Mouse (Mus musculus) lung, postnatal 0 days (tissue): ENCODE results near the gene Pomt1. TPM values are rescaled to one million over a fixed set of nuclear protein-coding genes. Genes with fewer than 3 reads are reported as not detected.

Experiments
- ATAC-seq: fragments of 200-750 bp; cut with Nextera tagmentation; 2 replicates; pipeline ENCODE4 v1.8.0; 2017; ENCODE audit warnings: moderate library complexity
- DNase-seq: peaks from one replicate; pipeline ENCODE4 v3.0.0-alpha.2; 2016; ENCODE audit warnings: low spot score
- H3K27ac ChIP-seq: fragments of 300-500 bp; sonication (generic); 2 replicates; pipeline ENCODE4 v1.5.1; 2014; ENCODE audit warnings: antibody characterized with exemption, mild to moderate bottlenecking, low read length, mixed read lengths
- H3K27me3 ChIP-seq: fragments of 300-500 bp; sonication (generic); replicated peaks from 2 replicates; pipeline ENCODE4 v1.6.1; 2014; ENCODE audit warnings: low read length, mixed read lengths; ENCODE audit not compliant: insufficient read depth
- H3K36me3 ChIP-seq: fragments of 300-500 bp; sonication (generic); 2 replicates; pipeline ENCODE4 v1.6.1; 2014; ENCODE audit warnings: low read length, mixed read lengths; ENCODE audit not compliant: insufficient read depth
- H3K4me1 ChIP-seq: fragments of 300-500 bp; sonication (generic); 2 replicates; pipeline ENCODE4 v1.6.1; 2014; ENCODE audit warnings: antibody characterized with exemption, low read depth, low read length, mixed read lengths; ENCODE audit not compliant: insufficient read depth
- H3K4me2 ChIP-seq: fragments of 300-500 bp; sonication (generic); replicated peaks from 2 replicates; pipeline ENCODE4 v1.6.1; 2014; ENCODE audit warnings: low read depth, mild to moderate bottlenecking, low read length, moderate library complexity, mixed read lengths
- H3K4me3 ChIP-seq: fragments of 300-500 bp; sonication (generic); 2 replicates; pipeline ENCODE4 v1.5.1; 2014; ENCODE audit warnings: low read depth, low read length
- H3K9ac ChIP-seq: fragments of 300-500 bp; sonication (generic); replicated peaks from 2 replicates; pipeline ENCODE4 v1.6.1; 2014; ENCODE audit warnings: low read depth, mild to moderate bottlenecking
- H3K9me3 ChIP-seq: fragments of 300-500 bp; sonication (generic); 2 replicates; pipeline ENCODE4 v1.6.1; 2016; ENCODE audit warnings: low read length, mixed read lengths
- CTCF ChIP-seq: IDR thresholded peaks from 2 replicates; pipeline ENCODE4 v1.5.1; 2016; ENCODE audit warnings: antibody characterized with exemption, mild to moderate bottlenecking
- EP300 ChIP-seq: IDR thresholded peaks from 2 replicates; pipeline ENCODE4 v1.6.1; 2016; ENCODE audit warnings: antibody characterized with exemption, mild to moderate bottlenecking, control low read depth
- WGBS: fragments of 180-500 bp; shearing (Covaris S2); extraction: QIAGEN DNeasy Blood & Tissue Kit; methylation state at CpG from one replicate; pipeline ENCODE4 v1.1.7; 2014; 5-methylcytosine and 5-hydroxymethylcytosine counted together
- polyA plus RNA-seq: library from polyadenylated mRNA; unstranded; fragments of >200 nt; fragmentation: Nextera tagmentation; extraction: Ambion mirVana; gene quantifications from 2 replicates; pipeline ENCODE4 v1.2.1, GENCODE M21; 2015

Gene Pomt1
- polyA plus RNA-seq, 1 experiment from 2014 or later: 9.2 TPM

GRCm38 (mm10) chr2:32251791-32252527 is 15.6 kb downstream of the Pomt1 start:
- Histone ChIP-seq H3K36me3 (peaks cover 5% of the 10 kb centered on the region; the same call in 1 of the 2 replicates), H3K9ac (no peak overlapping the region), H3K4me2 (no peak overlapping the region), H3K4me3 (no peak overlapping the region), H3K27ac (peak overlapping the region; percentile 32; the same call in 1 of the 2 replicates), H3K4me1 (no peaks in the 10 kb centered on the region; the same call in 1 of the 2 replicates), H3K9me3 (no peaks in the 10 kb centered on the region), H3K27me3 (no peaks in the 10 kb centered on the region)
- no peak for TF ChIP-seq EP300
- no peak for TF ChIP-seq CTCF
- DNase-seq (peak; percentile 61), ATAC-seq (peak; percentile 37)
- WGBS: 65% methylated on average over 12 of the region's 12 CpGs

- ATAC-seq (no peak), DNase-seq (peak; percentile 13)
- TF ChIP-seq CTCF (no peak), EP300 (no peak)
- H3K9ac ChIP-seq: no peak overlapping the region
- H3K9me3 ChIP-seq: no peaks in the 10 kb centered on the region
- H3K27ac ChIP-seq: peak overlapping the region; percentile 32; the same call in 1 of the 2 replicates
- no peaks in the 10 kb centered on the region; the same call in 1 of the 2 replicates for H3K4me1 ChIP-seq
- no peak overlapping the region for H3K4me2 ChIP-seq
- no peak overlapping the region for H3K4me3 ChIP-seq
- H3K36me3 ChIP-seq: peaks cover 5% of the 10 kb centered on the region; the same call in 1 of the 2 replicates
- no peaks in the 10 kb centered on the region for H3K27me3 ChIP-seq
- WGBS: 69% methylated on average over 5 of the region's 5 CpGs
These were observed 16.3 kb downstream of the Pomt1 start for GRCm38 (mm10) chr2:32252658-32253057.

- H3K4me2 ChIP-seq: no peak overlapping the region
- H3K9me3 ChIP-seq: no peaks in the 10 kb centered on the region
- ATAC-seq (peak; percentile 23), DNase-seq (peak; percentile 65)
- TF ChIP-seq EP300 (no peak), CTCF (no peak)
- H3K4me1 ChIP-seq: no peaks in the 10 kb centered on the region; the same call in 1 of the 2 replicates
- no peak overlapping the region for H3K4me3 ChIP-seq
- no peaks in the 10 kb centered on the region for H3K27me3 ChIP-seq
- no peak overlapping the region for H3K9ac ChIP-seq
- WGBS: 79% methylated on average over 1 of the region's 1 CpGs
- H3K27ac ChIP-seq: no peak overlapping the region
- H3K36me3 ChIP-seq: peaks cover 5% of the 10 kb centered on the region; the same call in 1 of the 2 replicates
These were observed 17.0 kb downstream of the Pomt1 start for GRCm38 (mm10) chr2:32253352-32253751.

- 86% methylated on average over 5 of the region's 5 CpGs for WGBS
- TF ChIP-seq CTCF (no peak), EP300 (no peak)
- H3K9me3 ChIP-seq: no peaks in the 10 kb centered on the region
- peaks cover 5% of the 10 kb centered on the region; the same call in 1 of the 2 replicates for H3K36me3 ChIP-seq
- DNase-seq: no peak
- ATAC-seq: no peak
- H3K9ac ChIP-seq: no peak overlapping the region
- no peak overlapping the region for H3K4me2 ChIP-seq
- no peaks in the 10 kb centered on the region for H3K27me3 ChIP-seq
- peaks cover 6% of the 10 kb centered on the region; the same call in 1 of the 2 replicates for H3K4me1 ChIP-seq
- no peak overlapping the region for H3K27ac ChIP-seq
- H3K4me3 ChIP-seq: no peak overlapping the region
These were observed 18.2 kb downstream of the Pomt1 start for GRCm38 (mm10) chr2:32254563-32254962.

GRCm38 (mm10) chr2:32256273-32256672 is 19.9 kb downstream of the Pomt1 start:
- TF ChIP-seq EP300: no peak
- TF ChIP-seq CTCF: no peak
- Histone ChIP-seq H3K4me1 (peaks cover 9% of the 10 kb centered on the region; the same call in 1 of the 2 replicates), H3K9me3 (no peaks in the 10 kb centered on the region), H3K9ac (no peak overlapping the region), H3K36me3 (peaks cover 5% of the 10 kb centered on the region; the same call in 1 of the 2 replicates), H3K27me3 (no peaks in the 10 kb centered on the region), H3K27ac (no peak overlapping the region), H3K4me2 (no peak overlapping the region), H3K4me3 (no peak overlapping the region)
- WGBS: 82% methylated on average over 11 of the region's 11 CpGs
- ATAC-seq: no peak
- DNase-seq: no peak

- DNase-seq (no peak), ATAC-seq (no peak)
- no peak for TF ChIP-seq EP300
- no peak for TF ChIP-seq CTCF
- Histone ChIP-seq H3K27ac (no peak overlapping the region), H3K27me3 (no peaks in the 10 kb centered on the region), H3K9ac (peak overlapping the region; percentile 77), H3K9me3 (no peaks in the 10 kb centered on the region), H3K4me3 (peak overlapping the region; percentile 80), H3K4me2 (peak overlapping the region; percentile 76), H3K36me3 (no peaks in the 10 kb centered on the region; the same call in 1 of the 2 replicates), H3K4me1 (peaks cover 9% of the 10 kb centered on the region; the same call in 1 of the 2 replicates)
- 46% methylated on average over 6 of the region's 6 CpGs for WGBS
These were observed 22.6 kb downstream of the Pomt1 start for GRCm38 (mm10) chr2:32258887-32259533.
